Mouse (Mus musculus): ENCODE measurements around the gene Naga. TPM values are rescaled to one million over a fixed set of nuclear protein-coding genes. Genes with fewer than 3 reads are reported as not detected.

Gene Naga
- polyA plus RNA-seq, 1 experiment: 20.9 TPM

- Histone ChIP-seq H3K36me3 (ENCODE audit: control insufficient read depth, insufficient read depth) (no peaks in the 10 kb centered on the region), H3ac (ENCODE audit: control insufficient read depth, insufficient read length, low read depth) (no peak overlapping the region), H3K79me3 (ENCODE audit: low read depth) (no peaks in the 10 kb centered on the region), H3K79me2 (ENCODE audit: control insufficient read depth, insufficient read depth) (no peaks in the 10 kb centered on the region), H3K27me3 (ENCODE audit: control insufficient read depth, insufficient read depth, insufficient read length) (no peaks in the 10 kb centered on the region), H3K4me3 (ENCODE audit: insufficient read depth, poor library complexity, severe bottlenecking) (no peak overlapping the region)
- no peak for TF ChIP-seq MYOD1 (IDR thresholded peaks at IDR 0.05; ENCODE audit: control insufficient read depth, insufficient read length, low read depth)
Observed at GRCm38 (mm10) chr15:82362234-82362633, 23.5 kb upstream of the Naga start.

GRCm38 (mm10) chr15:82361459-82362018, 22.8 kb upstream of the Naga start:
- TF ChIP-seq CEBPB (IDR thresholded peaks at IDR 0.05; ENCODE audit: low read depth) (no peak), FOSL1 (IDR thresholded peaks at IDR 0.05; ENCODE audit: insufficient read depth, low read length, poor library complexity, severe bottlenecking) (no peak), CTCF (IDR thresholded peaks at IDR 0.05; ENCODE audit: control insufficient read depth, insufficient read depth, insufficient read length) (no peak), MAX (IDR thresholded peaks at IDR 0.05) (no peak), MYOG (IDR thresholded peaks at IDR 0.05; ENCODE audit: control insufficient read depth, extremely low read depth, insufficient read length) (no peak), MYOD1 (IDR thresholded peaks at IDR 0.05; ENCODE audit: control insufficient read depth, insufficient read length, low read depth) (no peak), USF1 (IDR thresholded peaks at IDR 0.05; ENCODE audit: low read depth) (no peak)
- Histone ChIP-seq H3ac (ENCODE audit: control insufficient read depth, insufficient read length, low read depth) (no peak overlapping the region), H3K27me3 (ENCODE audit: control insufficient read depth, insufficient read depth, insufficient read length) (no peaks in the 10 kb centered on the region), H3K79me2 (ENCODE audit: control insufficient read depth, insufficient read depth) (no peaks in the 10 kb centered on the region), H3K79me3 (ENCODE audit: low read depth) (no peaks in the 10 kb centered on the region), H3K4me3 (ENCODE audit: insufficient read depth, poor library complexity, severe bottlenecking) (no peak overlapping the region), H3K36me3 (ENCODE audit: control insufficient read depth, insufficient read depth) (no peaks in the 10 kb centered on the region)

- no peaks in the 10 kb centered on the region for H3K36me3 ChIP-seq (ENCODE audit: control insufficient read depth, insufficient read depth)
- H3K79me2 ChIP-seq (ENCODE audit: control insufficient read depth, insufficient read depth): peaks cover 5% of the 10 kb centered on the region
- no peaks in the 10 kb centered on the region for H3K27me3 ChIP-seq (ENCODE audit: control insufficient read depth, insufficient read depth, insufficient read length)
- H3ac ChIP-seq (ENCODE audit: control insufficient read depth, insufficient read length, low read depth): no peak overlapping the region
- no peak overlapping the region for H3K4me3 ChIP-seq (ENCODE audit: insufficient read depth, poor library complexity, severe bottlenecking)
- TF ChIP-seq CEBPB (IDR thresholded peaks at IDR 0.05; ENCODE audit: low read depth): no peak
- peaks cover 1% of the 10 kb centered on the region for H3K79me3 ChIP-seq (ENCODE audit: low read depth)
Observed at GRCm38 (mm10) chr15:82358431-82359260, 19.9 kb upstream of the Naga start.

GRCm38 (mm10) chr15:82354126-82354945, 15.6 kb upstream of the Naga start, which contains the start of gene Ndufa6:
TSS of gene Ndufa6 (minus strand) at chr15:82354322.
- Histone ChIP-seq H3K79me2 (ENCODE audit: control insufficient read depth, insufficient read depth) (peaks cover 42% of the 10 kb centered on the region), H3ac (ENCODE audit: control insufficient read depth, insufficient read length, low read depth) (peak within 1 kb of the TSS; percentile 95), H3K27me3 (ENCODE audit: control insufficient read depth, insufficient read depth, insufficient read length) (no peaks in the 10 kb centered on the region), H3K4me3 (ENCODE audit: insufficient read depth, poor library complexity, severe bottlenecking) (peak within 1 kb of the TSS; percentile 100), H3K36me3 (ENCODE audit: control insufficient read depth, insufficient read depth) (peaks cover 21% of the 10 kb centered on the region), H3K79me3 (ENCODE audit: low read depth) (peaks cover 25% of the 10 kb centered on the region)
- TF ChIP-seq CEBPB (IDR thresholded peaks at IDR 0.05; ENCODE audit: low read depth) (no peak), MAX (IDR thresholded peaks at IDR 0.05) (peak; percentile 83), CTCF (IDR thresholded peaks at IDR 0.05; ENCODE audit: control insufficient read depth, insufficient read depth, insufficient read length) (peak; percentile 98), USF1 (IDR thresholded peaks at IDR 0.05; ENCODE audit: low read depth) (no peak), MYOG (IDR thresholded peaks at IDR 0.05; ENCODE audit: control insufficient read depth, extremely low read depth, insufficient read length) (no peak), MYOD1 (IDR thresholded peaks at IDR 0.05; ENCODE audit: control insufficient read depth, insufficient read length, low read depth) (no peak), FOSL1 (IDR thresholded peaks at IDR 0.05; ENCODE audit: insufficient read depth, low read length, poor library complexity, severe bottlenecking) (no peak)

- Histone ChIP-seq H3K27me3 (ENCODE audit: control insufficient read depth, insufficient read depth, insufficient read length) (no peaks in the 10 kb centered on the region), H3K36me3 (ENCODE audit: control insufficient read depth, insufficient read depth) (peaks cover 27% of the 10 kb centered on the region), H3K79me2 (ENCODE audit: control insufficient read depth, insufficient read depth) (peaks cover 42% of the 10 kb centered on the region), H3ac (ENCODE audit: control insufficient read depth, insufficient read length, low read depth) (peak overlapping the region; percentile 95), H3K4me3 (ENCODE audit: insufficient read depth, poor library complexity, severe bottlenecking) (peak overlapping the region; percentile 100), H3K79me3 (ENCODE audit: low read depth) (peaks cover 25% of the 10 kb centered on the region)
- TF ChIP-seq MYOD1 (IDR thresholded peaks at IDR 0.05; ENCODE audit: control insufficient read depth, insufficient read length, low read depth): no peak
- no peak for TF ChIP-seq FOSL1 (IDR thresholded peaks at IDR 0.05; ENCODE audit: insufficient read depth, low read length, poor library complexity, severe bottlenecking)
- TF ChIP-seq USF1 (IDR thresholded peaks at IDR 0.05; ENCODE audit: low read depth): no peak
- no peak for TF ChIP-seq CEBPB (IDR thresholded peaks at IDR 0.05; ENCODE audit: low read depth)
- TF ChIP-seq MAX (IDR thresholded peaks at IDR 0.05): no peak
- TF ChIP-seq CTCF (IDR thresholded peaks at IDR 0.05; ENCODE audit: control insufficient read depth, insufficient read depth, insufficient read length): no peak
- TF ChIP-seq MYOG (IDR thresholded peaks at IDR 0.05; ENCODE audit: control insufficient read depth, extremely low read depth, insufficient read length): no peak
Observed at GRCm38 (mm10) chr15:82353745-82354113, 15.0 kb upstream of the Naga start.
